Mouse (Mus musculus) thymus, postnatal 0 days (tissue): ENCODE data around the gene Mup18. TPM values are rescaled to one million over a fixed set of nuclear protein-coding genes. Genes with fewer than 3 reads are reported as not detected.
"Not testable (repeated sequence)": the region's sequence is repeated elsewhere in the genome, so short reads cannot be mapped to it uniquely, and the experiment has no call there.

Experiments used
- DNase-seq: peaks from one replicate; pipeline ENCODE4 v3.0.0-alpha.2; 2015; ENCODE audit warnings: low spot score
- polyA plus RNA-seq: library from polyadenylated mRNA; unstranded; fragments of >200 nt; fragmentation: Nextera tagmentation; extraction: Ambion mirVana; gene quantifications from 2 replicates; pipeline ENCODE4 v1.2.1, GENCODE M21; 2015

The Mup18 gene
- not detected in 2 replicates for polyA plus RNA-seq

DNA sequence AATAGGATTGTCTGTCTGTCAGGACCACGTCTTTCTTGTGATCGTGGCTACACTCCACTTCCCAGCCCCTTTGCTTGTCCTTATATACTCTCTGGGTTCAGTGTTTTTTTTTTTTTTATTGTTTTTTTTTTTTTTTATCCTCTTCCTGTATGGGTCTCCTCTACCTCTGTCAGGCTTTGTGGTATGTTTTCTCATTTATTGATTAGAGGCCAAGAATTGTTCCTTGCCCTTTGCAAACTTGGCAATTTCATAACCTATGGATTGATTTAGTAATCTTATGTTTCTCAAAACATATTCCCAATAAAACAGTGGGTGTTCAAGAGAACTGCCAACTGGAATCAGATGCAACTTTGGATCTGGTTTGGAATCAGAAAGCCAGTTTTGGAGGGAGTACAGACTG, at the start of gene Mup18:
Mup18 (minus strand) TSS at position 101 of the 400 bp plus-strand sequence.
- not testable (repeated sequence) for DNase-seq

- not testable (repeated sequence) for DNase-seq
These were observed 40.4 kb upstream of the Mup18 start for GRCm38 (mm10) chr4:61714296-61714695.

Other genes with a start within 250 kb of the Mup18 start
- not detected in 2 replicates for gene Mup15, start 234.4 kb downstream of the Mup18 start, polyA plus RNA-seq
- not detected in 2 replicates for gene Mup16, start 154.6 kb downstream of the Mup18 start, polyA plus RNA-seq
- not detected in 2 replicates for gene Mup17, start 78.3 kb downstream of the Mup18 start, polyA plus RNA-seq
- gene Mup19, start 108.1 kb upstream of the Mup18 start, polyA plus RNA-seq, result 0.70 TPM in 1 of 2 replicates, not detected in the other
- 0.14 TPM in 1 of 2 replicates, not detected in the other for gene Mup5, start 161.1 kb upstream of the Mup18 start, polyA plus RNA-seq